9 mouse cellular contexts compared by ENCODE assay signal in genomic region chr2:147656667-147657066, GRCm38 (mm10).
A peak's percentile ranks its signal among the peaks of the same experiment; 100 is the strongest.
DNase-seq lines count a peak whose midpoint lies in the region; ATAC-seq and TF ChIP-seq lines count a peak whose summit lies in the region.
"Had no signal": no experiment of that assay in that cellular context is flagged by ENCODE, and none has a peak within 500 bp of the region (broad histone marks: within the 10 kb centered on the region; RNA-seq: fewer than 3 reads in every experiment).

No protein-coding gene starts in this region.

- intact Hi-C loops in gastrocnemius, adult 2 months (cut with DNase I), result no loop called here
- intact Hi-C loops in gastrocnemius, postnatal 36 days (cut with DNase I), result no loop called here

- ATAC-seq in midbrain, postnatal 0 days (ENCODE audit: low FRiP score), result no peak
- ATAC-seq in heart, embryonic 12.5 days (ENCODE audit: insufficient number of reproducible peaks, low FRiP score), result no peak

- no peaks in the 10 kb centered on the region for H3K27me3 ChIP-seq in midbrain, postnatal 0 days (ENCODE audit: insufficient read depth, low read length)
- H3K27me3 ChIP-seq in midbrain, embryonic 10.5 days (ENCODE audit: low read depth, poor library complexity, severe bottlenecking), result no peaks in the 10 kb centered on the region
- H3K27me3 ChIP-seq in heart, embryonic 12.5 days (replicated peaks), result no peaks in the 10 kb centered on the region
- H3K27me3 ChIP-seq in heart, embryonic 10.5 days (ENCODE audit: insufficient read depth, poor library complexity, severe bottlenecking), result no peaks in the 10 kb centered on the region
- H3K27me3 ChIP-seq: neural tube, embryonic 12.5 days had no signal

- WGBS in midbrain, postnatal 0 days, result 27% methylated on average over 1 of the region's 1 CpGs
- WGBS in midbrain, embryonic 10.5 days, result 41% methylated on average over 1 of the region's 1 CpGs
- WGBS in heart, embryonic 12.5 days, result 17% methylated on average over 1 of the region's 1 CpGs
- 8% methylated on average over 1 of the region's 1 CpGs for WGBS in heart, embryonic 10.5 days

- H3K4me1 ChIP-seq in midbrain, postnatal 0 days (ENCODE audit: insufficient read depth, low read length), result no peaks in the 10 kb centered on the region
- no peaks in the 10 kb centered on the region for H3K4me1 ChIP-seq in midbrain, embryonic 10.5 days
- H3K4me1 ChIP-seq in heart, embryonic 12.5 days (replicated peaks), result no peaks in the 10 kb centered on the region
- no peaks in the 10 kb centered on the region for H3K4me1 ChIP-seq in heart, embryonic 10.5 days
- H3K4me1 ChIP-seq: neural tube, embryonic 12.5 days had no signal

- DNase-seq in gastrocnemius, adult 2 months, result no peak
- no peak for DNase-seq in gastrocnemius, postnatal 36 days
- DNase-seq in midbrain, postnatal 0 days (ENCODE audit: low spot score), result peak; percentile 56
- DNase-seq in midbrain, embryonic 10.5 days (ENCODE audit: low spot score), result no peak
- peak; percentile 37 to 47 for DNase-seq in layer of hippocampus, adult 2 months (ENCODE audit: low spot score in 2 of 2)
- DNase-seq in telencephalon, adult 2 months (ENCODE audit: low read depth, low spot score), result peak; percentile 6
- DNase-seq in heart, embryonic 10.5 days (ENCODE audit: low spot score), result no peak

- H3K27ac ChIP-seq in gastrocnemius, adult 2 months, result no peak overlapping the region
- H3K27ac ChIP-seq in midbrain, postnatal 0 days (ENCODE audit: low read depth, low read length), result no peak overlapping the region
- H3K27ac ChIP-seq in midbrain, embryonic 10.5 days (replicated peaks), result no peak overlapping the region
- H3K27ac ChIP-seq in layer of hippocampus, adult 2 months, result no peak overlapping the region
- H3K27ac ChIP-seq in heart, embryonic 12.5 days (ENCODE audit: poor library complexity, severe bottlenecking), result no peak overlapping the region
- no peak overlapping the region for H3K27ac ChIP-seq in heart, embryonic 10.5 days
- H3K27ac ChIP-seq: neural tube, embryonic 12.5 days had no signal

- TF ChIP-seq CTCF in gastrocnemius, adult 2 months (IDR thresholded peaks at IDR 0.05), result peak; percentile 50
- peak; percentile 80 for TF ChIP-seq CTCF in midbrain, postnatal 0 days (IDR thresholded peaks at IDR 0.05)
- peak; percentile 86 for TF ChIP-seq CTCF in layer of hippocampus, adult 2 months (conservative IDR thresholded peaks at IDR 0.05)

- H3K36me3 ChIP-seq in midbrain, postnatal 0 days (ENCODE audit: insufficient read depth, low read length), result no peaks in the 10 kb centered on the region
- no peaks in the 10 kb centered on the region for H3K36me3 ChIP-seq in midbrain, embryonic 10.5 days
- H3K36me3 ChIP-seq in heart, embryonic 12.5 days, result no peaks in the 10 kb centered on the region
- H3K36me3 ChIP-seq in heart, embryonic 10.5 days, result no peaks in the 10 kb centered on the region
- H3K36me3 ChIP-seq: neural tube, embryonic 12.5 days had no signal

- H3K9me3 ChIP-seq in midbrain, postnatal 0 days (ENCODE audit: low read length), result no peaks in the 10 kb centered on the region
- H3K9me3 ChIP-seq in midbrain, embryonic 10.5 days (replicated peaks), result no peaks in the 10 kb centered on the region
- H3K9me3 ChIP-seq in heart, embryonic 12.5 days (replicated peaks), result no peaks in the 10 kb centered on the region
- H3K9me3 ChIP-seq in heart, embryonic 10.5 days, result no peaks in the 10 kb centered on the region
- H3K9me3 ChIP-seq: neural tube, embryonic 12.5 days had no signal

- no peak overlapping the region for H3K9ac ChIP-seq in midbrain, postnatal 0 days (replicated peaks; ENCODE audit: low read length, poor library complexity, severe bottlenecking)
- H3K9ac ChIP-seq in heart, embryonic 12.5 days, result no peak overlapping the region
- H3K9ac ChIP-seq: neural tube, embryonic 12.5 days had no signal

- H3K4me2 ChIP-seq in midbrain, postnatal 0 days (ENCODE audit: low read depth, low read length, poor library complexity, severe bottlenecking), result no peak overlapping the region
- H3K4me2 ChIP-seq in heart, embryonic 12.5 days, result no peak overlapping the region
- H3K4me2 ChIP-seq: neural tube, embryonic 12.5 days had no signal

- no peak overlapping the region for H3K4me3 ChIP-seq in gastrocnemius, adult 2 months
- H3K4me3 ChIP-seq in midbrain, postnatal 0 days (ENCODE audit: low read depth, low read length), result no peak overlapping the region
- no peak overlapping the region for H3K4me3 ChIP-seq in midbrain, embryonic 10.5 days
- H3K4me3 ChIP-seq in layer of hippocampus, adult 2 months, result no peak overlapping the region
- H3K4me3 ChIP-seq in heart, embryonic 12.5 days, result no peak overlapping the region
- H3K4me3 ChIP-seq in heart, embryonic 10.5 days, result no peak overlapping the region
- H3K4me3 ChIP-seq: neural tube, embryonic 12.5 days had no signal

Comparison
In these comparisons a context has a peak if more than half of its experiments do, and no peak if none do; other contexts are left out.
1. DNase-seq: peak in midbrain, postnatal 0 days (single experiment), layer of hippocampus, adult 2 months (2 of 2) and telencephalon, adult 2 months (single experiment); none in gastrocnemius, adult 2 months (single experiment), gastrocnemius, postnatal 36 days (0 of 2), midbrain, embryonic 10.5 days (single experiment) and heart, embryonic 10.5 days (single experiment).
2. Peak in every context shown above with its lines, with median percentiles within 50 percentile points of each other: CTCF ChIP-seq.